Mouse (Mus musculus): ENCODE data around the gene Unc5b.

Gene Unc5b

GRCm38 (mm10) chr10:60797682-60798422 lies 33.5 kb downstream of the Unc5b start:
- DNase-seq = no peak

DNA sequence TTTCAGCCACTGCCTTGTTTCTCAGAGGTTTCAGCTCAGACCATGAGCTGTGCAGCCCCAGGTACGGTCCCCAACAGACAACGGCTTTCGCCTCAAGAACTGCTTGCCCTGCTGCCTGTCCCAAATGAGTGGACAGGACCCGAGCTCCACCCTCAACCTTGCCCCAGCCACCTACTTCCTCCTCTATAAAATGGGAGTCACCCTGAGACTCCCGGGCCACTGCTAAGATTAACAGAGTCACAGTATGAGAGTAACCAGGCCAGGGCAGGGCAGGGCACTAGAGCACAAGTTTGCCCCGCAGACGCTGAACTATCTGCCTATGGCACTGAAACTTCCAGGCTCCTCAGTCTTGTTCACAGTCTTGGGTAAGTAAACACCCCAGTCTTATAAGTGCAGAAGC lies 34.9 kb downstream of the Unc5b start:
- DNase-seq = no peak

GRCm38 (mm10) chr10:60796028-60796427 lies 35.4 kb downstream of the Unc5b start:
- DNase-seq = no peak

DNA sequence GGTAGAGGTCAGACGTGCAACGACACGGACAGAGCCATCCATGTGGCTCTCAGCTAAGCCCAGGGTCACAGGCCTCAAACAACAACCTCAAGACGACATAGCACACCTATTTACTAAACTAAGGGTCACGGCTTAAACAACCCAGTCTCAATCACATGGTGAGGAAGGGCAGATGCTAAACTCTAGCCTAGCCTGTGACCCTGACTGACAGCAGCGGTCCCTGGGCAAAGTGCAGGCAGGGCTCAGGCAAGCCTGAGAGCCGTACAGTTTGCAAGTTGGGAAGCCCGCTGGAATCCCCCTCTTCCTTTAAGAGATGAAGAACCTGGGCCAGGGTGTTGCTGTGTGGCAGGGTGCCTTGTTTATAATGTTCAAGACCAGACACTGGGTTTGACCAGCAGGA lies 36.6 kb downstream of the Unc5b start:
- DNase-seq = no peak

- no peak for DNase-seq
Measured at GRCm38 (mm10) chr10:60794374-60794773, 37.0 kb downstream of the Unc5b start.

- peak; percentile 73 for DNase-seq
Measured at GRCm38 (mm10) chr10:60792841-60793240, 38.5 kb downstream of the Unc5b start.

- no peak for DNase-seq
Measured at GRCm38 (mm10) chr10:60792365-60792764, 39.0 kb downstream of the Unc5b start.

DNA sequence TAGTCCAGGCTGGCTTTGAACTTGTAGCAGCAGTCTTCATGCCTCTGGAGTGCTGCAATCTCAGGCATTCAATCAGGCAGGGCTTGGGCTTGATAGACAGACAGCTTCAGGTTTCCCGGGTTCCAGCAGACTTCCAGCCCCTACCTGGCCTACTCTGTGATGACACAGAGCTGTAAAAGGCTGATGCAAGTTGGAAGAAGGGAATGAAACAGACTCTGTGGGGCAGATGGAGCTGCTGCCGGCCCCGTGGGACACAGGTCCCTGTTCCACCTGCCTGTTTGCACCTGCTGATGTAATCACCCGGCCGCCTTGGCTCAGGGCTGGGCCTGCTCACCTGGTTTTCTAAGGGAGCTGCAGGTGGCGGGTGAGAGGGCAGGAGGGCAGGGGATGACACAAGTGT lies 40.5 kb downstream of the Unc5b start:
- DNase-seq = no peak

DNA sequence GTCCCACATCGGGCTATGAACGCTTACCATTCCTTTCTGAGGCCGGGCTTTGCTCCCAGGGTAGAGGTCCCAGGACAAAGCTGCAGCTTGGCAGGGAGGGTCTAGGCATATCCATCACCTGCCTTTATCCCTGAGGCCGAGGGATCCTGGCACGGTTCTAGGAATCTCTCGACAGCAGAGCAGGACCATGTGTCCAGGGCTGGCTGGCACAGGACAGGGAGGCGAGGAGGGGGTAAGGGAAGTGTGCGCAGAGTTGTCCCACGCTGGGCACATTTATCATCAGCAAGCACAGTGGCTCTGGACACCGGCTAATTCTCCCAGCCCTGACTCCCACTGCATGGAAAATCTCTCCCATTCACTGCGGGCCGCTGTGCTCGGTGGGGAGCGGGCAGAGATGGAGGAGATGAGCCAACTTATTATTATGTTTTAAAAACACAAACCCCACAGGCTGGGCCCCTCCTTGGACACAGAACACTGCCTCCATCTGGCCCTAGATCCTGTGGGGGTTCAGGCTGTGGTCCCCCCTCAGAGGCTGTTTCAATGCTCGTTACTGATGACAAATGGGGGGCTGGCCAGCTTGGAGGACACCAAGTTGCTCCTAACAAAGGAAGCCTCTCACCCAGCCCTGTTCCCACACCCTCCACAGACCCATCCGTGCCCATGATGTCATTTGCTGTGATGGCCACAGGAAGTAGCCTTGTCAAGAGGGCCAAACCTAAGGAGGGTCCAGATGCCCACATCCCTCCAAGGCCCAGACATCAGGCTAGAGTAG lies 43.9 kb downstream of the Unc5b start:
- DNase-seq = no peak

DNA sequence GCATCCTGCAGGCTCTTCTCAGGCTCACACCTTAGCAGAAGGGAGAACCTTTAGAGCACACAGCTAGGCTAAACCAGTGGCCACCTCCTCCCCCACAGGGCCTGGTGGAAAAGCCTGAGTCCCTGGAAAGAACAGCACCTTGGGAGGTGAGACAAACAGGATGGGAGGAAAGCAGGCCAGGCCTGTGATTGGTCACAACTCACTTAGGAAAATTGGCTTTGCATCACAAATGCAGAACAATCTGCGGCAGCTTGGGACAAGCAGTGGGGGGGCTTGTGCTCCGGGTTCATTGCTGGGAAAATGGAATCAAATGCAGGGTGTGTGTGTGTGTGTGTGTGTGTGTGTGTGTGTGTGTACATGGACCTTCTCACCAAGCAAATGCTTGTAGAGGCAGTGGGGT lies 47.8 kb downstream of the Unc5b start:
- DNase-seq = no peak

DNA sequence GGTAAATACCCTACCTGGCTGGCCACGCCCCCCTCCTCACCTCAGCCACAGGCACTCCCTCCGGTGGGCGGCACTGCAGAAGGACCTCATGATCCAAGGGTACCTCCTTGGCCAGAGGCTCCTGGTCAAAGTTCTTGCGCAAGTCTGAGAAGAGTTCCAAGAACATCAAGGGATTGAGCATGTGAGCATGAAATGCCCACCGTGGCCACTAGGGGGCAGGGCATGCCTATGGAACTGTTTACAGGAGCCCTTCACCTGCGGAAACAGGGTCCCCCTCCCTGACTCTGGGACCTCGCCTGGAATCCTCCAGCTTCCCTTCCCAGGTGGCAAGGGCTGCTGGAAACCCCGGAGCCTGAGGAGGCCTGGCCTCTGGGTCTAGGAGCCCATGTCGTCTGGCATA lies 51.8 kb downstream of the Unc5b start:
- peak; percentile 89 for DNase-seq

GRCm38 (mm10) chr10:60778542-60778941 lies 52.8 kb downstream of the Unc5b start:
- DNase-seq = peak; percentile 66

DNA sequence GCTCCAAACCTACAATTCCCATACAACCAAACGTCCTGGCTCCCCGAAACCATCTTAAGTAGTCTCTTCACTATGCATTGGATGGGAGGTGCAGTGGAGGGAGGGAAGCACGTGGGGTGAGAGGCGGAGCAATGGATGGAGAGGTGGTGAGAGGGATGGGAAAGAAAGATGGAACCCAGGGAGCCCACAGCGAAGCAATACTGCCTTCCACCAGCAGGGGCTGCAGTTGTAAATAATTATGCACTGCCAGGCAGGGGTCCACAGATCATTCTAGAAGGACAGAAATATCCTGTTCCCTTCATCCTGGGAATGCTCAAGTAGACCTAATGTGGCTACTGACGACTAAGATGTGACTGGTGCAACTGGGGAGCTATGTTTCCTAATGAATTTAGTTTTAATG lies 55.9 kb downstream of the Unc5b start:
- DNase-seq = peak; percentile 46

DNA sequence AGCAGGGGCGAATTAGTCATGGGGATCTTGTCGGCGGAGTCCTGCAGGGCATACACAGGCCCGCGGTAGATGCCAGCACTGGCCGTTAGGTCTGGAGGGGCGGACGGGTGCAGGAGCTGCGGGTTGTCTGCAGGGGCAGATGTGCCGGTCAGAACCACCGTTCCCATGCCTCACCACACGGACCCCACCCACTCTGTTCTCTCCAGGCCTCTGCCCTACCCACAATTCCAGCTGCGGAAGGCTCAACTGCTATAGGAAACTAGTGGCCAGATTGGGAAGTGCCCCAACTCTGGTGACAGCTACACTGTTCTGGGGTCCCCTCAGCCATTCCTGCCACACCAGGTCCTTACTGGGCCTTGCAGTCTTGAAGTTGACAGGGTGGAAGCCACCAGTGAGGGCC lies 56.8 kb downstream of the Unc5b start:
- DNase-seq = no peak

DNA sequence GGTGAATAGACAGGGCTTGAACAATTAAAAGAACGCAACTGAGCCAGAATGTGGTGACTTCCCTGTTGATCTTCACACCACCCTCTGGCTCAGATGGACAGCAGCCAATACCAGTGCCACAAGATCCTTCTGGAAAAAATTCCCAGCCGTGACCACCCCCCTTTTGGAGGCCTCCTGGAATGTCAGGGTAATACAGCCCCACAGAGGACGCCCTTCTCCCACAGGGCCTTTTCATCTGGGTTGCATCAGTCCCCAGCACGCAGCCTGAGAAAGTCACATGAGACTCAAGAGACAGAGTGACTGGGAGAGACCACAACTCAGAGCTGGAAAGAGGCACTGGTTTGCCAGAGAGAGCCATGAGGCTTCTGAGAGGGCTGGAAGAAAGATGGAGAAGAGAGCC lies 60.5 kb downstream of the Unc5b start:
- no peak for DNase-seq

DNA sequence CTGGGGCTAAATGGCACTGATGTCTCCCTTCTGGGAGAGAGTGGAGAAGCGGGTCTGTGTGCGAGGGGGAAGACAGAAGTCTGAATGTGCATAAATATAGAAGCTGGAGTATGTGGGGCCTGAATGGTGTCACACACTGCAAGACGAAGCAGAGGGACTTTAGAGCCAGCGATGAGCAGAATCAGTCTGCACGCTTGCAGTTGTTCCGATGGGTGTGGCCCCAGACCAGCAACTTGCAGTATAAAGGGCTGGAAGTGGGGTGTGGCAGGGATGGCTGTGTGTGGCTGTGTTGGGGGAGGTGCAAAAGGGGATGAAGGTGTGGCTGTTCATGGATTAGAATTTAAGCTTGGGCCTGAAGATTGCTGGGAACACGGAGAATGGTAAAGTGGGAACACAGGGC lies 62.8 kb downstream of the Unc5b start:
- DNase-seq = no peak

- no peak for DNase-seq
Measured at GRCm38 (mm10) chr10:60767400-60767799, 64.0 kb downstream of the Unc5b start.

- no peak for DNase-seq
Measured at GRCm38 (mm10) chr10:60762126-60762525, 69.3 kb downstream of the Unc5b start.

DNA sequence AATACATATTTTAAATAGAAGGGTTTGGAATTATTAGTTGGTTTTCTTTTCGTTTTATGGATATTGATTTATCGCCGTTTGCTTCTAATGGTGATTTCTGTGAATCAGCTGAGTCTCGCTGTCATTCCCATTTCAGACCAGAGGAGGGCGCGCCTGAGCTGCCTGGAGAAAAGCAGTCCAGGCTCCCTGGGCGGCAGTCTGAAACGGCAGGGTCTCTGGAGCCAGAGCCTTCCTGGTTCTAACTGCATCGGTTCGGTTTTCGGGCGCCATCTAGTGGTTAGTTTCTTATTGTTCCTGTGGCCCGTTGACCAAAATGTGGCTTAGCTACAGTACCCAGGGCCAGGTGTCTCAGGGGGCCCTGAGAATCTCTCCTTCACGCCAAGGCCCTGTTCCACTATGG lies 71.0 kb downstream of the Unc5b start:
- DNase-seq = peak; percentile 96

DNA sequence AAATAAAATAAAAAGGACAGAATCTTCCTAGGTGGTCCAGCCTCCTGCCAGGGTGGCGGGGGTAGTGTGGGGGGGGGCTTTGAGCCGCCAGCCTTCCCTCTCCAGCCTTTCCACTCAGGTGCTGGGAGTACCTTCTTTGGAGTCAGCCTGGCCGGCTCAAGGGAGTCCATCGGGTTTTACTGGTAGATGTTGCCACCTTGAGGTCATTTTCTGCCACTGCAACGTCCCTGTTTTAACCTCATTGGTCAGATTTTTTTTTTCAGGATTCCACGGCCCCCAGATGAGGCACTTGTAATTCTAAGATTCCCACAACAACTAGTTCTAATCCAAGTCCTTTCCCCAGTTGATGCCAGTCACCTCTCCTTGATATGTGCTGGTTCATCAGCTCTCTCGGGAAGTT lies 74.4 kb downstream of the Unc5b start:
- DNase-seq = peak; percentile 83

- DNase-seq = no peak
Measured at GRCm38 (mm10) chr10:60756146-60756545, 75.2 kb downstream of the Unc5b start.

DNA sequence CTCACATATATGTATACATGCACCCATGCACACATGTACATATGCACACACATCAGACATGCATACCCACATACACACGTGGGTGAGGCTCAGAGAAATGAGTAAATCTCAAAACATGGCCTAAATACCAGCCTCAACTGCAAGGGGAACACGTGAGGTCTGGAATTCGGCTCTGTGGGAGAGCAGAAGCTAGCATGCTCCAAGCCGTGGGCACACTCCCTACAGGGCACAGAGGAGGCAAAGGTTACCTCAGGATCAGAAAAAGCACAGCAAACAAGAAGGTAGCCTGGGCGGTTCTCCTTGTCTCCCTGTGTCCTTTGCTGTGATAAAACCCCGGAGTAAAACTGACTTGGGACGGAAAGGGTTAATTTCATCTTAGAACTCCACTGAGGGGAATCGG lies 77.4 kb downstream of the Unc5b start:
- no peak for DNase-seq

DNA sequence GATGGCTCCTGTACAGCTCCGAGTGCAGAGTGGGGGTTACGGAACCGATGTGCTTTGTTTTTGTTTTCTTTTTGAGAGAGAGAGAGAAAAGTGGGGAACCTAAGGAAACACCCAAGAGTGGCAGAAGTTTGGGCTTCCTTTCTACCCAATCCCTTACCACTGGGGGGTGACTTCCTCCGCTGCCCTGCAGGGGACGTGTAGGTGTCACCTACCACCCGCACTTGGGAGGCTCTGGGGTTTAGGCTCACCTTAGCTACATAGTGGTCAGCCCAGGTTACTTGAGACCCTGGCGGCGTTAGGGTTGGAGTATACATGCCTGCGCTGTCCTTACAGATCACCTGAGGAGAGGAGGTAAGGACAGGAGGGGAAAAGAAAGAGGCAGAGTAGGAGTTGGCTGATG lies 78.1 kb downstream of the Unc5b start:
- DNase-seq = no peak

Measured in kidney, postnatal 10 days (tissue).